Mouse (Mus musculus): ENCODE measurements around the gene Mrgprf.

Gene Mrgprf

DNA sequence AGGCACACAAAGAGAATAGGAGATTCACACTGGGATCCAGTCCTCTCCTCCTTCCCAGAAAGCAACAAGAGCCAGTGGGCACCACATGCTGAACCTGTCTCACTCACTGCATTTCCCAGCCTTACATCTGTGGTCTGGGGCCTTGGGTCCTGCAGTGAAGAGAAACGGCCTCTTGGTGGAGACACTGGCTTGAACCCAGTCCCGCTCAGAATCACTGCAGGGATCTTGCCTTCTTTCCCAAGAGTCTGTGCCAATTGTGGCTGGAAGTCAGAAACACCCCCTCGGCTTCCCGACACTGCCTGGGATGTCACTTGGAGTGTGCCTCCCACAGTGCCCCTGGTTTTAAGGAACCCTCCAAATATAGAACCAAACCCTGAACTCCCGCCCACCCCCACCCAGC, 11.3 kb upstream of the Mrgprf start:
- no peak for TF ChIP-seq GATA4 (IDR thresholded peaks at IDR 0.05; ENCODE audit: insufficient replicate concordance, low read length)

DNA sequence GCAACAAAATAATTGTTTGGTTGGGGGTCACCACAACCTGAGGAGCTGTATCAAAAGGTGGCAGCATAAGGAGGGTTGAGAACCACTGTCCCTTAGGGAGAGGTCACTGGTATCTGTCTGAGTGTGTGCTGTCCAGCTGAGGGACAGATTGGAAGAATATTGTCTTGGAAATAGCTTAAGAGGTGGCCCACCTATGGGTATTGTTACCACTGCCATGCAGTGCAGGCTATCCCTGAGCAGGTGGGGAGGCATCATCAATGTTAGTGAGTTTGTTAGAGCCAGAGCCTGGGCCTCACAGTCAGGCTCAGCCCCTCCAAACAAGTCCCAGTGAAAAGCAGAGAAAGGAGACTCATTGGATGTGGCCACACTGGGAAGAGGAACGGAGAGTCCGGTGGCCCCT, 8.8 kb upstream of the Mrgprf start:
- no peak for TF ChIP-seq GATA4 (IDR thresholded peaks at IDR 0.05; ENCODE audit: insufficient replicate concordance, low read length)

DNA sequence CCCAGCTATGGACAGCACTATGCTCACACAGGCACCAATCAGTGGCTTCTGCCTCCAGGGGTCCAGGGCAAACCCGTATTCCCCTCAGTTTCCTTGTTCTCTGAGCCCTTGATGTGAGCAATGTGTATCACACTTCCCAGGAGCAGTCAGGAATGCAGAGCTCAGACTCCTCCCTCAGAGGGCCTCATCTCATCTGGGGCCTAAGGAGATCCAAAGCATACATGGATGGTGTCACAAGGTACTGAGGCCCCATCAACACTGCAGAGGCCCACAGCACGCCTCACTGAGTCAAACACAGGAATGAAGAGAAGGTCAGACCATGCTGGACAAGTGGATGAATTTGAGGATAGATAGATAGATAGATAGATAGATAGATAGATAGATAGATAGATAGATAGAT, 7.9 kb upstream of the Mrgprf start:
- TF ChIP-seq GATA4 (IDR thresholded peaks at IDR 0.05; ENCODE audit: insufficient replicate concordance, low read length) = no peak

DNA sequence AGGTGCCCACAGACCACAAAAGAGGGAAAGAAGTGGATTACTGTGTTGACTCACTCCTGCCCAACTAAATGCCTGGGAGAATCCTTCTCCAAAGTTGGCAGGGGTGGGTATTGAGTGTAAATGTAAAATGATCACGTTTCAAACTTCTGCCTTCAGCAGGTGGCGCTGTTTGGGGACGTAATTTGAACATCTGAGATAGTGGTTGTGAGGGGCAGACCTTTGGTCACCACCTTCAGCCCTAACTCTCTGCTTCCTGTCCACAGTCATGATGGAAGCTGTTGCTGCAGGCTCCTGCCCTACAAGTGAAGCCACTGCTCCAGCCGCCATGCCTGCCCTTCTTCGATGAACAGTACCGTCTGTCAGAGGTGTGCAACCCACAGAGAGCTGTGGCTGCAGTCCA, 6.8 kb upstream of the Mrgprf start:
- TF ChIP-seq GATA4 (IDR thresholded peaks at IDR 0.05; ENCODE audit: insufficient replicate concordance, low read length) = no peak

DNA sequence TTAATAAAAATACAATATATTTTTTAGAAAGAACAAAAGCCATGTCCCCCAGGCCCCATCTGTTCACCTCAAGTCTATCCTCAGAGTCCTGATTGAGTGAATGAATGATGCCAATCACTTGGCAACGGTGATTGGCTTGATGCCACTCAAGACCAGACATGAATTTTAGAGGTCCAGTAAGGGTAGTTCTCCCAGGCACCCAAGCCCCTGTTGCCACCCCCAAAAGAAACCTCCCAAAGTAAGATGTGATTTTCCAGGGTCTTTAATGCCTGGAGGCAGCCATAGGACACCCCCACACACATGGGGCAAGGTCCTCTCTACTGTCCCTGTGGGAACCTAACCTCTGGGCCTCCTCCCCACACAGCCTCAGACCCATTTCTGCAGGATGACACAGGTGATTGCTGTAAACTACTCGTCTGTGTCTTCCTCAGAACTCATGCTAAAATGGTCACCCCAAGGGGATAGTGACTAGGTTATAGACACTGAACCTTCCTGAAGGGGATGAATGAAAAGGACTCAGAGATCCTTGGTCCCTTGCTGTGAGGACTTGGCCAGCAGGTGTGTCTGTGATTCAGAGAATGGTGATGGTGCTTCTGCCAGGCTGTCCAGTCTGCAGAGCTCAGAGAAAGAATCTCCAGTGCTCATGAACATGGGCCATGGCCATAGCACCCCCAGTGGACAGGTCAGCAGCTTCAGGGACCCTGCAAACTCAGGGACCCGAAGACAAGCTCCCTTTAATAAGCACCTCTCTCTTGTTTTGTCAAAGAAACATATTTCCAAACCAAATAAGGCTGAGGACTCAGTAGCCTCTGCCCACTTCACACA, 1.8 kb upstream of the Mrgprf start:
- TF ChIP-seq GATA4 (IDR thresholded peaks at IDR 0.05; ENCODE audit: insufficient replicate concordance, low read length) = no peak

DNA sequence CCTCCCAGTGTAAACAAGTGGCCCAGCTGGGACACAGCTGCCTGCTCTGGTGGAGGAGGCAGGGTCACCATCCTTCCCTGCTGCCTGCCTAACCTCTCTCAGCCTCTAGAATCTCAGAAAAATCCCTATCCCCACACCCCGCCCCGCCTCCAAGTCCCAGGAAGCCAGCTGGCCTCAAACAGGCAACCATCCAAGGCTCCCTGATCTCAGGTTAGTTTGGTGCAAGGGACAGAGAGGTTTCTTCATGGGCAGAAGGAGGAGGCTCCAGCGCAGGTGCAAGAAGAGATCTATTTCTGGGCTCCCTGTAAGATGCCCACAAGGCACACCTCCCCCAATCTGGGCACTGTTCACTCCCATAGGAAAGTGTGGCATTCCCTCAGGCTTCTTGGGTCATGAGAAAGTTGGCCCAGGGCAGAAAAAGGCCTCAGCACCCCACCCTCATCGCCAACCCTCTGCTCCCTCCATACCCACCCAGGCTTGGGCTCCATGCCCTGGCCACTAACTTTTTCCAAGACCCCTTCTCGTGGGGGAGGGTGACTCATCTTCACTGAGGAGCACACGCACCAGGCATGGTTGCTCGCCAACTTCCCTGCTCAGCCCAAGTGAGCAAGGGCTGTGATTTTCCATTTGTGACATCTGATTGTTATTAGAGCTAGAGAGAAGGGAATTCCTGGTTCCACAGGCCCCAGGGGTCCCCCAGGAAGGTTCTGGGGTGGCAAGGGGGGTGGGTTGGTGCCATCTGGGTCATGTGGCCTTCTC, 887 bp upstream of the Mrgprf start:
- TF ChIP-seq GATA4 (IDR thresholded peaks at IDR 0.05; ENCODE audit: insufficient replicate concordance, low read length) = no peak

DNA sequence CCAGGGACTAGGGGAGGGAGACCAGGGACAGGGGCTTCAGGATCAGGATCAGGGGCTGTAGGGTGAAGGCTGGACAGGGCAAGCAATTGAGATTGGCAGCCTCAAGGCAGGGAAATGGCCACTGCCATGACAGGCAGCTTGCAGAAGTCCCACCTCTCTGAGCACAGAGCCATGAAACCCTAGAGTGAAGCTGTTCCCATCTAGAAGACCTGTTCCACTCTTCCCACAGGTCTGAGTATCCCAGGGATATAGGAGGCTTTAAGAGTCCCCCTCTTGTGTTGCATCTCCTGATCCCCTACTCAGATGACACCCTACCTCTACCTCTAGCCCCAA, 346 bp downstream of the Mrgprf start:
- no peak for TF ChIP-seq GATA4 (IDR thresholded peaks at IDR 0.05; ENCODE audit: insufficient replicate concordance, low read length)

DNA sequence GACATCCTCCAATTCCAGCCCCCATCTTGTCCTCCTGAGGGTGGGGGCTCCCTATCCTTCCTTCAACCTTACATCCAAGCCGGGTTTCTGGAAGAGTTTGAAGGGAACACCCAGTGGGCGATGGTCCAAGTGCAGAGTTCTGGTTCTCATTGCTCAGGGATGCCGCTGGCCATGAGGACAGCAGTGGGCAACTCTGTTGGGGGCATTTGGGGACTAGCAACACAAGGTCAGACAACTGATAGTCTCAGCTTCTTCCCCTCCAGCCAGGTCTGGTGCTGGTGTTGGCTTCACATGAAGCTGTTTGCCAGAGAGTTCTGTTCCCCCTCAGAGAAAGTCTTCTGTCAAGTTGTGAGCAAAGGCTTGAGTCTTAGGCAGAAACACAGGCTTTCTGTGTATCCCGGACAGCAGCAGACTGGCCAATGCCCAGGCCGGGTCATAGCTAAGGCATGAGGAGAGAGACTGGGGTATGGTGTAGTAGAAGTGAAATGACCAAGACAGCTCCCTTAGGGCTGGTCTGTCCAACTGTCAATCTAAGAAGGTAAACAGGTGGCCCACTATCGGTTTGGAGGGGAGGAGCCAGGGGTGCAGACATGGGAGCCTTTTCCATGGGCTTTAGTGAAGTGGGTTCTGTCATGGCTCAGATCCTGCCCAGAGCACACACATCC, 845 bp downstream of the Mrgprf start:
- TF ChIP-seq GATA4 (IDR thresholded peaks at IDR 0.05; ENCODE audit: insufficient replicate concordance, low read length) = no peak

DNA sequence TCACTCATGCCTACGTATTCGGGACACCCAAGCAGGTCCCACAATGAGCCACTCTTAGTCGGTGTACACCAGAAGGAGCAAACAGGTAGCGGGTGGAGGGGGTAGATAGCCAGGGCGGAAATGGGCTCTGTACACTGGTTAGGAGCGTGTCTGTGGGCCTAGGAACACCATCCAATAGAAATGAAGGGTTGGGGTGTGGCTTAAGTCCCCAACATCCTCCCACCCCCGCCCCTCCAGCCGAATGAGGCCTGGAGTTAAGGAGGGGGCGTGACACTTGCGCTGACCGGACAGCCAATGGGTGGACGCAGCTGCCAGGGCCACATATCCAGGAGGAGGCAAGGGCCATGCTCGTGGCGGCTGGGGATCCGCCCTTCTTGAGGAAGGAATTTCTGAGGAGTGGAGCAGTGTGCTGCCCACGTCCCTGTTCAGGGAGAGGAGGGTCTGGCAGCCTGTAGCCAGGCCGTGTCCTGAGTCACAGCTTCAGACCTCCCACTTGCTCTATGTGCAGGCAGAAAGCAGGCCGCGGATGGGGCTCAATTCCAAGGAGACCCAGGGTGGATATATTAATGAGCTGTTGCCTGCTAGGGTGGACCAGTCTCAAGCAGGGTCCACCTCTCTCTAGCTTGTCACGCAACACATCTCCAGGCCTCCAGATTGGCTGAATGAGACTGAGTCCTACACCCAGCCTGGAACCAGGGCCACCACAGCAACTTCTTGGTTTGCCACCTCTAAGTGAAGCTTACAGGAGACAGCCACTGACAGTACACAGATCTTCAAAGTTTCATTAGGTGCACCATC, 2.1 kb downstream of the Mrgprf start:
- TF ChIP-seq GATA4 (IDR thresholded peaks at IDR 0.05; ENCODE audit: insufficient replicate concordance, low read length) = no peak

DNA sequence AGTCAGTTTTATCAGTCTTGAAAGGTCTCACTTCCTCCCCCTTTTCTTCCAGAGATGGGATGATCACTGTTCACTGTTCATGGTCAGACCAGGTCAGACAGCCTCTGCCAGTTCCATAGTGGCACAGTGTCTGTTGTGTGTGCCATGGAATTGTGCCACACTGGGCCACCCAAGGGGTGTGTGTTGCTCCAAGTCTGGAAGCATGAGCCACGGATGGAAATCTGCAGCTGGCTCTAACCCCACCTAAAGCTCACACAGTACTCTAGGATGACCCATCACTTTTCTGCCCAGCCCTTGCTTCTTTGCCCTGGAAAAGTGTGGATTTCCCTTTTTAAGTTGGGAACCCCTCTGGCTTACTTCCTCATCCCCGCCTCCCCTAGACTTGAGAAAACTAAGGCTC, 3.5 kb downstream of the Mrgprf start:
- no peak for TF ChIP-seq GATA4 (IDR thresholded peaks at IDR 0.05; ENCODE audit: insufficient replicate concordance, low read length)

DNA sequence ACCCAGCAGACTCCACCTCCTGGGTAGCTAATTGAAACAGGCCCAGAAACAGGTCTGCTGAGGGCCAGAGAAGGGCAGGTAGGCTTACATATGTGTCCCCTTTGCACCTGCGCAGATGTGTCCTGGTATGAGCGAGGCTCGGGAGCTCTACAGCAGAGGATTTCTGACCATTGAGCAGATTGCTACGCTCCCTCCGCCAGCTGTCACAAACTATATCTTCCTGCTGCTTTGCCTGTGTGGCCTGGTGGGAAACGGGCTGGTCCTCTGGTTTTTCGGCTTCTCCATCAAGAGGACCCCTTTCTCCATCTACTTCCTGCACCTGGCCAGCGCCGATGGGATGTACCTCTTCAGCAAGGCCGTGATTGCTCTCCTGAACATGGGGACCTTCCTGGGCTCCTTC, 7.0 kb downstream of the Mrgprf start:
- TF ChIP-seq GATA4 (IDR thresholded peaks at IDR 0.05; ENCODE audit: insufficient replicate concordance, low read length) = no peak

DNA sequence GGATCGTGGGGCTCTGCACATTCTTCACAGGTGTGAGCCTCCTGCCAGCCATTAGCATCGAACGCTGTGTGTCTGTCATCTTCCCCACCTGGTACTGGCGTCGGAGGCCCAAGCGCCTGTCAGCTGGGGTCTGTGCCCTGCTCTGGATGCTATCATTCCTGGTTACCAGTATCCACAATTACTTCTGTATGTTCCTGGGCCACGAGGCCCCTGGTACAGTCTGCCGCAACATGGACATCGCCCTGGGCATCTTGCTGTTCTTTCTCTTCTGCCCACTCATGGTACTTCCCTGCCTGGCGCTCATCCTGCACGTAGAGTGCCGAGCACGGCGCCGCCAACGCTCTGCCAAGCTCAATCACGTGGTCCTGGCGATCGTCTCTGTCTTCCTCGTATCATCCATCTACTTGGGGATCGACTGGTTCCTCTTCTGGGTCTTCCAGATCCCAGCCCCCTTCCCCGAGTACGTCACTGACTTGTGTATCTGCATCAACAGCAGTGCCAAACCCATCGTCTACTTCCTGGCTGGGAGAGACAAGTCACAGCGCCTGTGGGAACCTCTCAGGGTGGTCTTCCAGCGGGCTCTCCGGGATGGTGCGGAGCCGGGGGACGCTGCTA, 7.5 kb downstream of the Mrgprf start:
- no peak for TF ChIP-seq GATA4 (IDR thresholded peaks at IDR 0.05; ENCODE audit: insufficient replicate concordance, low read length)

DNA sequence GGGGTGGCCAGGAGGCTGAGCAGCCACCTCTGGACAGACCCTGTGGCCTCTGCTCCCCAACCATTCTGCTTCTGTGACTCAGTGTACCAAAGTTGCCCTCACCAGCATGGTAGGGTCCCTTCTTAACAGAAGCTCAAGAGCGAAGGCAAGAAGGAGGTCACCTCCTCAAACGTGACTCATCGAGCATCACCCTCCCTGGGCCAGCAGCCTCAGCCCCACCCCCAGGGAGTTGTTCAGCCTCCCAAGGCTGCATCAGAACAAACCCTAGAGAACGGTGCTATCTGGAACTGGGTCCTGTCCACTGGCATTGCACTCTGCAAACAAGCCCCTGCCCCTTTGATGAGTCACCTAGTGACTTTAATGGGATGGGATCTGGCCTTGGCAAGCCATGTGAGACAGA, 8.2 kb downstream of the Mrgprf start:
- TF ChIP-seq GATA4 (IDR thresholded peaks at IDR 0.05; ENCODE audit: insufficient replicate concordance, low read length) = no peak

DNA sequence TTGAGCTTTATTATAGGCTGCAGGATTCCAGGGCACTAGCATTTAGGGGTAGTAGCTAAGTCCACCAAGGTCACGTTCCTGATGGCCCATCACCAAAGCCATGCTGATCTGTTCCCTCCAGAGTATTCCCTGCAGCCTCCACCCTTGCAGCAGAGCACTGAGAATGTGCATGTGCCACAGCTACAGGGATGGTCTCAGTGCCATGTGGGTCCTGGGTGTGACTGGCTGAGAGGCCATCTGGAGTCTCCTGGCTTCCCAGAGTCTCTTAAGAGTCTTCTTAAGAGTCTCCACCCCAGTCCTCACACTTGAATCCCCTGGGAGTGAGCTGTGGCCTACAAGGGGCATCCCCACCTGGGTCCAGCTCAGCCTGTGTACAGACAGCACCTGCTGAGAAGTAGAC, 9.2 kb downstream of the Mrgprf start:
- no peak for TF ChIP-seq GATA4 (IDR thresholded peaks at IDR 0.05; ENCODE audit: insufficient replicate concordance, low read length)

DNA sequence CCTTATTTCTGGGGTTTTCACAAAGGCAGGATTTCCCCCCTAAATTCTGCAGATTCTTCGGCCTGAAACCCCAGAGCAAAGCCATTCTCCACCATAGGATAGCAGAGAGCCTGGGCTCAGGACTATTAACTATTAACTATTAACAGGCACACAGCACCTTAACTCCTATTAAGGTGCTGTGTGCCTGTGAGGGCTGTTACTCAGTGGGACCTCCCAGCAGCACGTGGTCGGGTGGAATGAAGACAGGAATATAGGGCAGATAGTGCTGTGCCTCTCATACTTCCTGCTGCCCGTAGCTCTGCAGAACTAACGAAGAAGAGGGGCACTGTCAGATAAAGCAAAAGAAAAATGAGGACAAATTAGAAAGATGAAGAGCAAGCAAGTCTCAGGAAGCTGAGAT, 9.9 kb downstream of the Mrgprf start:
- TF ChIP-seq GATA4 (IDR thresholded peaks at IDR 0.05; ENCODE audit: insufficient replicate concordance, low read length) = no peak

Data from liver, adult (tissue).